Mouse (Mus musculus): Measurements from ENCODE around the gene 5330417H12Rik. TPM values are rescaled to one million over a fixed set of nuclear protein-coding genes. Genes with fewer than 3 reads are reported as not detected.

5330417H12Rik gene
- total and polyA plus RNA-seq, 3 experiments, result not detected

DNA sequence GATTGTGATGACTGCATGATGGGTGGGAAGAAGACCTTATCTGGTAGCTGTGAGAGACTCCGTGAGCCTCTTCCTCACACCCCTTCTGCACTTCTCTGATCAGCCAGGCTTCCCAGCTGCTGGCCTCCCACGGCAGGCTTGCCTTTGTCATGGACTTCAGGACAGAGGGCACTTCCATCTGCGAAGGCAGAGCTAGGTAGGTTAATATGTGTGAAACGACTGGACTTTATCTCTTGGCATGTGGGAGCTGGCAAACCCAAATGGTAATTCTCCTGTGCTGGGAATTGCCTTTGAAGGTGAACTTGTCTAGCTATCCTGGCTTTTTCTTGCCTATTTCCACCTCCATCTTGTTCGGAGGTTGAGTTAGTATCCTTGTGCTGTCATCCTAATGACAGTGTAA is 24.3 kb downstream of the 5330417H12Rik start:
- H3K9me3 ChIP-seq (replicated peaks), result peaks cover 42% of the 10 kb centered on the region
- H3K36me3 ChIP-seq (replicated peaks), result no peaks in the 10 kb centered on the region
- H3K4me3 ChIP-seq (ENCODE audit: low read depth, low read length), result no peak overlapping the region
- H3K4me1 ChIP-seq (ENCODE audit: insufficient read depth, low read depth, low read length), result no peaks in the 10 kb centered on the region
- H3K27me3 ChIP-seq (ENCODE audit: insufficient read depth, low read length), result no peaks in the 10 kb centered on the region
- TF ChIP-seq POLR2AphosphoS5 (IDR thresholded peaks at IDR 0.05; ENCODE audit: insufficient replicate concordance, low read depth, low read length), result no peak
- TF ChIP-seq CTCF (IDR thresholded peaks at IDR 0.05; ENCODE audit: low read depth, low read length), result no peak
- no peak for TF ChIP-seq GATA1 (IDR thresholded peaks at IDR 0.05; ENCODE audit: borderline replicate concordance, low read length)
- no peak for TF ChIP-seq GATA2 (IDR thresholded peaks at IDR 0.05; ENCODE audit: borderline replicate concordance, low read depth, low read length)
- no peak for TF ChIP-seq TAL1 (conservative IDR thresholded peaks at IDR 0.05; ENCODE audit: low read depth, low read length)
- DNase-seq (ENCODE audit: low spot score), result no peak
- ATAC-seq (ENCODE audit: extremely low read depth, insufficient number of reproducible peaks, low FRiP score, poor library complexity, severe bottlenecking), result no peak

- Histone ChIP-seq H3K4me3 (ENCODE audit: low read depth, low read length) (no peak overlapping the region), H3K4me1 (ENCODE audit: insufficient read depth, low read depth, low read length) (no peaks in the 10 kb centered on the region), H3K27me3 (ENCODE audit: insufficient read depth, low read length) (no peaks in the 10 kb centered on the region), H3K36me3 (replicated peaks) (no peaks in the 10 kb centered on the region), H3K9me3 (replicated peaks) (peaks cover 41% of the 10 kb centered on the region)
- DNase-seq (ENCODE audit: low spot score) (no peak), ATAC-seq (ENCODE audit: extremely low read depth, insufficient number of reproducible peaks, low FRiP score, poor library complexity, severe bottlenecking) (no peak)
- TF ChIP-seq GATA2 (IDR thresholded peaks at IDR 0.05; ENCODE audit: borderline replicate concordance, low read depth, low read length), result no peak
Observed at GRCm38 (mm10) chr7:107597956-107598355, 27.0 kb downstream of the 5330417H12Rik start.

DNA sequence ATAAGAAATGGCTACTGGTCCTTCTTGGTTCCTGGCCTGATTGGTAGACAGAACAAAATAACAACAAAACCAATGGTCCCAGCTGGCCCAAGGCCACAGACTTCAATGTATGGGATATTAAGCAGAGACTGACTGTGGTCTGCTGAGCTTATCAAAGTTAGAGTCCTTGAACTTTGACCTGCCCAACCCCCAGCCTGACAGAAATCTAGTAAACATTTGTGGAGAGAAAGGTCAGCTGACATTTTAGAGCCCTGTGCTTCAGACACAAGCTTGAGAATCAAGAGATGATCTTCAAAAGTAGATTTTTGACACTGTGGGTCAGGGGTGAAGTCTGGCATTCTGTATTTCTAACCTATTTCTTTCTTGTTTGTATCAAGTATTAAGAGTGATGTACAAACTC is 28.2 kb downstream of the 5330417H12Rik start:
- Histone ChIP-seq H3K27me3 (ENCODE audit: insufficient read depth, low read length) (no peaks in the 10 kb centered on the region), H3K4me1 (ENCODE audit: insufficient read depth, low read depth, low read length) (no peaks in the 10 kb centered on the region), H3K36me3 (replicated peaks) (no peaks in the 10 kb centered on the region), H3K4me3 (ENCODE audit: low read depth, low read length) (no peak overlapping the region), H3K9me3 (replicated peaks) (peaks cover 41% of the 10 kb centered on the region)
- no peak for DNase-seq (ENCODE audit: low spot score)
- no peak for ATAC-seq (ENCODE audit: extremely low read depth, insufficient number of reproducible peaks, low FRiP score, poor library complexity, severe bottlenecking)
- no peak for TF ChIP-seq CTCF (IDR thresholded peaks at IDR 0.05; ENCODE audit: low read depth, low read length)

GRCm38 (mm10) chr7:107595426-107595825 is 29.5 kb downstream of the 5330417H12Rik start:
- Histone ChIP-seq H3K9me3 (replicated peaks) (peaks cover 40% of the 10 kb centered on the region), H3K4me3 (ENCODE audit: low read depth, low read length) (no peak overlapping the region), H3K4me1 (ENCODE audit: insufficient read depth, low read depth, low read length) (no peaks in the 10 kb centered on the region), H3K27me3 (ENCODE audit: insufficient read depth, low read length) (no peaks in the 10 kb centered on the region), H3K36me3 (replicated peaks) (no peaks in the 10 kb centered on the region)
- TF ChIP-seq POLR2AphosphoS5 (IDR thresholded peaks at IDR 0.05; ENCODE audit: insufficient replicate concordance, low read depth, low read length) (no peak), CTCF (IDR thresholded peaks at IDR 0.05; ENCODE audit: low read depth, low read length) (no peak), TAL1 (conservative IDR thresholded peaks at IDR 0.05; ENCODE audit: low read depth, low read length) (no peak), GATA2 (IDR thresholded peaks at IDR 0.05; ENCODE audit: borderline replicate concordance, low read depth, low read length) (no peak), GATA1 (IDR thresholded peaks at IDR 0.05; ENCODE audit: borderline replicate concordance, low read length) (no peak)
- ATAC-seq (ENCODE audit: extremely low read depth, insufficient number of reproducible peaks, low FRiP score, poor library complexity, severe bottlenecking), result no peak
- DNase-seq (ENCODE audit: low spot score), result no peak

- Histone ChIP-seq H3K4me1 (ENCODE audit: insufficient read depth, low read depth, low read length) (no peaks in the 10 kb centered on the region), H3K27me3 (ENCODE audit: insufficient read depth, low read length) (no peaks in the 10 kb centered on the region), H3K9me3 (replicated peaks) (peaks cover 39% of the 10 kb centered on the region), H3K4me3 (ENCODE audit: low read depth, low read length) (no peak within 1 kb of the TSS; the same call in 1 of the 2 replicates), H3K36me3 (replicated peaks) (no peaks in the 10 kb centered on the region)
- TF ChIP-seq POLR2AphosphoS5 (IDR thresholded peaks at IDR 0.05; ENCODE audit: insufficient replicate concordance, low read depth, low read length), result no peak
- no peak for TF ChIP-seq GATA1 (IDR thresholded peaks at IDR 0.05; ENCODE audit: borderline replicate concordance, low read length)
- TF ChIP-seq GATA2 (IDR thresholded peaks at IDR 0.05; ENCODE audit: borderline replicate concordance, low read depth, low read length), result no peak
- TF ChIP-seq TAL1 (conservative IDR thresholded peaks at IDR 0.05; ENCODE audit: low read depth, low read length), result no peak
- no peak for TF ChIP-seq CTCF (IDR thresholded peaks at IDR 0.05; ENCODE audit: low read depth, low read length)
- ATAC-seq (ENCODE audit: extremely low read depth, insufficient number of reproducible peaks, low FRiP score, poor library complexity, severe bottlenecking) (no peak), DNase-seq (ENCODE audit: low spot score) (no peak)
Observed at GRCm38 (mm10) chr7:107594857-107595402, 30.0 kb downstream of the 5330417H12Rik start, which contains the start of gene Ppfibp2. TSS of gene Ppfibp2 (plus strand) at chr7:107595207.

- H3K9me3 ChIP-seq (replicated peaks), result peaks cover 35% of the 10 kb centered on the region
- no peak for DNase-seq (ENCODE audit: low spot score)
- no peak for ATAC-seq (ENCODE audit: extremely low read depth, insufficient number of reproducible peaks, low FRiP score, poor library complexity, severe bottlenecking)
- H3K27me3 ChIP-seq (ENCODE audit: insufficient read depth, low read length), result no peaks in the 10 kb centered on the region
- H3K4me3 ChIP-seq (ENCODE audit: low read depth, low read length), result no peak overlapping the region
- no peaks in the 10 kb centered on the region for H3K36me3 ChIP-seq (replicated peaks)
- H3K4me1 ChIP-seq (ENCODE audit: insufficient read depth, low read depth, low read length), result no peaks in the 10 kb centered on the region
- TF ChIP-seq CTCF (IDR thresholded peaks at IDR 0.05; ENCODE audit: low read depth, low read length) (no peak), GATA2 (IDR thresholded peaks at IDR 0.05; ENCODE audit: borderline replicate concordance, low read depth, low read length) (no peak), POLR2AphosphoS5 (IDR thresholded peaks at IDR 0.05; ENCODE audit: insufficient replicate concordance, low read depth, low read length) (no peak), TAL1 (conservative IDR thresholded peaks at IDR 0.05; ENCODE audit: low read depth, low read length) (no peak), GATA1 (IDR thresholded peaks at IDR 0.05; ENCODE audit: borderline replicate concordance, low read length) (no peak)
Observed at GRCm38 (mm10) chr7:107594325-107594856, 30.6 kb downstream of the 5330417H12Rik start.

DNA sequence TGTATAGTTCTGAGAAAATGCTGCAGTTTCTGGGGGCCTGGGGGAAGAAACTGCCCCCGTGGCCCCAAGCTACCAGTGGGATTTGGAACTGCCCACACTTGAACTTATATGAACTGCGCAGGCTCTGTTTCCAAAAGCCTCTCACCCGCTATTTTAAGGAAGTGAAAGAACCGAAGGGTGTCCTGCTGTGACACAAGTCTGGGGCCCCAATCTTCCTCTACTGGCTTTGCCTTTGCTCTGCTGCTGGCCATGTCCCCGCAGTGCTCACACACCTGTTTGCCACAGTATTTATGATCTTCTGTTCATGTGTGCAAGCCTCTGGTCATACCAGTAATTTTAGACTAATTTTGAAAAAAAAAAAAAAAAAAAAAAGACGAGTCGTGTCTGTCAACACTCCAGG is 31.1 kb downstream of the 5330417H12Rik start:
- no peaks in the 10 kb centered on the region for H3K27me3 ChIP-seq (ENCODE audit: insufficient read depth, low read length)
- no peaks in the 10 kb centered on the region for H3K4me1 ChIP-seq (ENCODE audit: insufficient read depth, low read depth, low read length)
- no peak for ATAC-seq (ENCODE audit: extremely low read depth, insufficient number of reproducible peaks, low FRiP score, poor library complexity, severe bottlenecking)
- peaks cover 33% of the 10 kb centered on the region for H3K9me3 ChIP-seq (replicated peaks)
- H3K4me3 ChIP-seq (ENCODE audit: low read depth, low read length), result no peak overlapping the region
- TF ChIP-seq POLR2AphosphoS5 (IDR thresholded peaks at IDR 0.05; ENCODE audit: insufficient replicate concordance, low read depth, low read length), result no peak
- TF ChIP-seq TAL1 (conservative IDR thresholded peaks at IDR 0.05; ENCODE audit: low read depth, low read length), result no peak
- TF ChIP-seq CTCF (IDR thresholded peaks at IDR 0.05; ENCODE audit: low read depth, low read length), result no peak
- no peak for TF ChIP-seq GATA2 (IDR thresholded peaks at IDR 0.05; ENCODE audit: borderline replicate concordance, low read depth, low read length)
- TF ChIP-seq GATA1 (IDR thresholded peaks at IDR 0.05; ENCODE audit: borderline replicate concordance, low read length), result no peak
- H3K36me3 ChIP-seq (replicated peaks), result no peaks in the 10 kb centered on the region
- no peak for DNase-seq (ENCODE audit: low spot score)
